In genomic region chr16:92060213-92060612, GRCm38 (mm10) we compare ENCODE assay signal across 13 mouse cellular contexts. TPM values are rescaled to one million over a fixed set of nuclear protein-coding genes. Genes with fewer than 3 reads are reported as not detected.
DNase-seq lines count a peak whose midpoint lies in the region; ATAC-seq and TF ChIP-seq lines count a peak whose summit lies in the region.
"Had no signal": no experiment of that assay in that cellular context is flagged by ENCODE, and none has a peak within 500 bp of the region (broad histone marks: within the 10 kb centered on the region; RNA-seq: fewer than 3 reads in every experiment).

No protein-coding gene starts in this region.

- no peaks in the 10 kb centered on the region for H3K27me3 ChIP-seq in embryonic facial prominence, embryonic 15.5 days
- H3K27me3 ChIP-seq in midbrain, embryonic 12.5 days, result peaks cover 4% of the 10 kb centered on the region; the same call in 1 of the 2 replicates

- no peak overlapping the region for H3K9ac ChIP-seq in embryonic facial prominence, embryonic 15.5 days
- no peak overlapping the region for H3K9ac ChIP-seq in midbrain, embryonic 12.5 days (replicated peaks)

- no peak for DNase-seq in layer of hippocampus, adult 2 months (ENCODE audit: low spot score in 2 of 2)
- DNase-seq in layer of hippocampus, adult 9-10 months (ENCODE audit: low spot score), result no peak
- no peak for DNase-seq in ovary, postnatal 14 days (ENCODE audit: low spot score)
- DNase-seq in frontal cortex, postnatal 25 days (ENCODE audit: low spot score in 2 of 2), result no peak
- DNase-seq: cerebellum, postnatal 36 days; gastrocnemius, postnatal 10 days; lung, adult 18-20 months had no signal

- H3K4me1 ChIP-seq in cortical plate, adult 2 months (ENCODE audit: control insufficient read depth, insufficient read depth, low read length), result peaks cover 5% of the 10 kb centered on the region; the same call in 1 of the 2 replicates
- H3K4me1 ChIP-seq in embryonic facial prominence, embryonic 15.5 days, result peaks cover 19% of the 10 kb centered on the region
- peaks cover 26% of the 10 kb centered on the region for H3K4me1 ChIP-seq in midbrain, embryonic 12.5 days

- H3K27ac ChIP-seq in layer of hippocampus, adult 2 months, result 0 out of 2 replicates have a peak overlapping the region, but pooled peaks have one; percentile 25
- no peak overlapping the region for H3K27ac ChIP-seq in cortical plate, adult 2 months (ENCODE audit: insufficient read depth, low read length)
- H3K27ac ChIP-seq in embryonic facial prominence, embryonic 15.5 days (replicated peaks), result no peak overlapping the region
- H3K27ac ChIP-seq in midbrain, embryonic 12.5 days (replicated peaks), result no peak overlapping the region

- WGBS in embryonic facial prominence, embryonic 15.5 days, result 82% methylated on average over 3 of the region's 3 CpGs
- 74% methylated on average over 3 of the region's 3 CpGs for WGBS in midbrain, embryonic 12.5 days

- no peak for ATAC-seq in embryonic facial prominence, embryonic 15.5 days (ENCODE audit: insufficient number of reproducible peaks, low FRiP score, low TSS enrichment, low read depth)
- ATAC-seq in midbrain, embryonic 12.5 days (ENCODE audit: low FRiP score, low read depth), result no peak

- H3K36me3 ChIP-seq in embryonic facial prominence, embryonic 15.5 days, result peaks cover 27% of the 10 kb centered on the region
- peaks cover 26% of the 10 kb centered on the region for H3K36me3 ChIP-seq in midbrain, embryonic 12.5 days

- no peaks in the 10 kb centered on the region for H3K9me3 ChIP-seq in embryonic facial prominence, embryonic 15.5 days (replicated peaks)
- H3K9me3 ChIP-seq in midbrain, embryonic 12.5 days, result no peaks in the 10 kb centered on the region

- peak overlapping the region; percentile 95 for H3K4me3 ChIP-seq in layer of hippocampus, adult 2 months
- H3K4me3 ChIP-seq in cortical plate, adult 2 months (ENCODE audit: insufficient read depth, low read length), result peak overlapping the region; percentile 57
- 0 out of 2 replicates have a peak overlapping the region, but pooled peaks have one; percentile 7 for H3K4me3 ChIP-seq in embryonic facial prominence, embryonic 15.5 days (replicated peaks)
- no peak overlapping the region for H3K4me3 ChIP-seq in midbrain, embryonic 12.5 days

- TF ChIP-seq CTCF in layer of hippocampus, adult 2 months (conservative IDR thresholded peaks at IDR 0.05), result no peak
- no peak for TF ChIP-seq CTCF in cortical plate, adult 2 months (IDR thresholded peaks at IDR 0.05; ENCODE audit: extremely low read depth, insufficient read depth, low read length)

- peak overlapping the region; percentile 17; the same call in 1 of the 2 replicates for H3K4me2 ChIP-seq in embryonic facial prominence, embryonic 15.5 days (replicated peaks)
- H3K4me2 ChIP-seq in midbrain, embryonic 12.5 days (replicated peaks), result peak overlapping the region; percentile 94

- TF ChIP-seq POLR2A in cortical plate, adult 2 months (IDR thresholded peaks at IDR 0.05; ENCODE audit: extremely low read depth, insufficient read depth, low read length), result no peak

RNA-seq across cellular contexts. Expression of gene Slc5a3, which starts 2.1 kb away (rescaled TPM):
- total RNA-seq in layer of hippocampus, adult 2 months (2021), result 10 to 100 TPM; 31.1 to 33.7 TPM
- 5.0 and 5.1 TPM in 2 replicates for polyA plus RNA-seq in cortical plate, adult 2 months (2012; rRNA removed)
- polyA plus RNA-seq in embryonic facial prominence, embryonic 15.5 days (2015; fragmentation: Nextera tagmentation; extraction: Ambion mirVana), result 6.3 and 6.4 TPM in 2 replicates
- 13.2 and 15.6 TPM in 2 replicates for polyA plus RNA-seq in midbrain, embryonic 12.5 days (2016; fragmentation: Nextera tagmentation; extraction: Ambion mirVana)

RNA-seq across cellular contexts. Expression of gene Gm49711, which starts 2.1 kb away (rescaled TPM):
- total RNA-seq in layer of hippocampus, adult 2 months (2021), result not detected
- 0.08 and 0.17 TPM in 2 replicates for polyA plus RNA-seq in cortical plate, adult 2 months (2012; rRNA removed)
- polyA plus RNA-seq in embryonic facial prominence, embryonic 15.5 days (2015; fragmentation: Nextera tagmentation; extraction: Ambion mirVana), result 0.15 TPM in 1 of 2 replicates, not detected in the other
- polyA plus RNA-seq in midbrain, embryonic 12.5 days (2016; fragmentation: Nextera tagmentation; extraction: Ambion mirVana), result not detected in 2 replicates
- total RNA-seq: adrenal gland, postnatal 36 days; gastrocnemius, postnatal 10 days; MEL had no signal
- polyA plus RNA-seq: large intestine, adult 2 months had no signal

RNA-seq across cellular contexts. Expression of gene Mrps6, which starts 2.1 kb away (rescaled TPM):
- 10 to 100 TPM; 46.8 to 49.1 TPM for total RNA-seq in layer of hippocampus, adult 2 months (2021)
- polyA plus RNA-seq in cortical plate, adult 2 months (2012; rRNA removed), result 50.0 and 51.8 TPM in 2 replicates
- 89.0 and 91.8 TPM in 2 replicates for polyA plus RNA-seq in embryonic facial prominence, embryonic 15.5 days (2015; fragmentation: Nextera tagmentation; extraction: Ambion mirVana)
- polyA plus RNA-seq in midbrain, embryonic 12.5 days (2016; fragmentation: Nextera tagmentation; extraction: Ambion mirVana), result 109 and 116 TPM in 2 replicates
